Mouse (Mus musculus) ES-E14 (cell line): ENCODE measurements around the gene Tgfbr3. TPM values are rescaled to one million over a fixed set of nuclear protein-coding genes. Genes with fewer than 3 reads are reported as not detected.

ENCODE experiments used
- DNase-seq: peaks from one replicate; pipeline ENCODE4 v3.0.0-alpha.2; 2013; ENCODE audit warnings: low read depth, low spot score
- H3K27ac ChIP-seq: 2 replicates; pipeline ENCODE4 v1.5.1; 2012; ENCODE audit warnings: low read depth, mild to moderate bottlenecking, low read length, moderate library complexity, mixed read lengths; ENCODE audit not compliant: poor library complexity, insufficient read depth, severe bottlenecking
- H3K36me3 ChIP-seq: 2 replicates; pipeline ENCODE4 v1.6.1; 2012; ENCODE audit warnings: mild to moderate bottlenecking, low read length, moderate library complexity, mixed read lengths; ENCODE audit not compliant: control insufficient read depth, poor library complexity, insufficient read depth, severe bottlenecking
- H3K4me1 ChIP-seq, 2 experiments: fragments of 150-350 bp in 1 of 2; sonication (generic) in 1 of 2; 2 replicates each; pipeline ENCODE4 v1.6.1; 2012; ENCODE audit warnings: low read length in 2 of 2, mild to moderate bottlenecking in 1 of 2, mixed read lengths in 1 of 2; ENCODE audit not compliant: control insufficient read depth in 2 of 2, insufficient read depth in 2 of 2, poor library complexity in 1 of 2
- H3K4me3 ChIP-seq, 2 experiments: fragments of 150-350 bp in 1 of 2; sonication (generic) in 1 of 2; 2 replicates each; pipeline ENCODE4 v1.5.1; 2012; ENCODE audit warnings: low read length in 2 of 2, low read depth in 1 of 2, mild to moderate bottlenecking in 1 of 2, mixed read lengths in 1 of 2; ENCODE audit not compliant: insufficient read depth in 1 of 2, poor library complexity in 1 of 2, severe bottlenecking in 1 of 2
- H3K9ac ChIP-seq: 2 replicates; pipeline ENCODE4 v1.6.1; 2012; ENCODE audit warnings: low read depth, mild to moderate bottlenecking, low read length, mixed read lengths; ENCODE audit not compliant: poor library complexity, insufficient read depth, severe bottlenecking
- H3K9me3 ChIP-seq: fragments of 150-350 bp; sonication (generic); 2 replicates; pipeline ENCODE4 v1.6.1; 2012; ENCODE audit warnings: low read depth, mild to moderate bottlenecking, low read length; ENCODE audit not compliant: control insufficient read depth, insufficient read depth
- CHD2 ChIP-seq: IDR thresholded peaks from 2 replicates; pipeline ENCODE4 v1.6.1; 2014; ENCODE audit warnings: mild to moderate bottlenecking, low read depth, low read length, inconsistent platforms
- HCFC1 ChIP-seq: IDR thresholded peaks from 2 replicates; pipeline ENCODE4 v1.6.1; 2012; ENCODE audit warnings: low read length, inconsistent platforms, borderline replicate concordance; ENCODE audit not compliant: insufficient read depth
- MAFK ChIP-seq: IDR thresholded peaks from 2 replicates; pipeline ENCODE4 v1.6.1; 2014; ENCODE audit warnings: mild to moderate bottlenecking, low read depth, low read length, inconsistent platforms; ENCODE audit not compliant: insufficient read depth
- ZC3H11A ChIP-seq: IDR thresholded peaks from 2 replicates; pipeline ENCODE4 v1.6.1; 2012; ENCODE audit warnings: low read depth, mild to moderate bottlenecking, inconsistent platforms, low read length, borderline replicate concordance
- ZNF384 ChIP-seq: IDR thresholded peaks from 2 replicates; pipeline ENCODE4 v1.6.1; 2012; ENCODE audit warnings: low read depth, low read length, inconsistent platforms
- in situ Hi-C, 2 experiments: fragments of 600-800 bp; cut with MboI; formaldehyde crosslinking; loops; one replicate each; pipeline ENCODE4 v1.15.1; 2025; ENCODE audit warnings: low sequenced_read_pairs in 2 of 2, inconsistent platforms in 1 of 2; ENCODE audit not compliant: unreplicated experiment in 2 of 2
- total RNA-seq: library from RNA; depleted of rRNA; stranded (reverse); fragments of 300-350 nt; gene quantifications from 2 replicates; pipeline ENCODE4 v1.2.3, GENCODE M21; 2012

The Tgfbr3 gene
- total RNA-seq, 1 experiment: 3.1 TPM

- Histone ChIP-seq H3K9me3 (no peaks in the 10 kb centered on the region), H3K4me3 (no peak overlapping the region), H3K9ac (no peak overlapping the region), H3K27ac (no peak overlapping the region), H3K4me1 (no peaks in the 10 kb centered on the region), H3K36me3 (no peaks in the 10 kb centered on the region)
- in situ Hi-C loops: loop anchor here (25.0 kb wide), 2 partner anchors 295 to 445 kb away; no protein-coding TSS in a partner anchor
- TF ChIP-seq ZNF384 (no peak), HCFC1 (no peak), CHD2 (no peak), MAFK (no peak), ZC3H11A (no peak)
- DNase-seq: no peak
Measured at GRCm38 (mm10) chr5:107307432-107307831, 18.0 kb upstream of the Tgfbr3 start.

- Histone ChIP-seq H3K9ac (no peak overlapping the region), H3K4me3 (no peak overlapping the region), H3K36me3 (no peaks in the 10 kb centered on the region), H3K4me1 (no peaks in the 10 kb centered on the region), H3K27ac (no peak overlapping the region), H3K9me3 (no peaks in the 10 kb centered on the region)
- in situ Hi-C loops: loop anchor here (25.0 kb wide), 2 partner anchors 292 to 442 kb away; no protein-coding TSS in a partner anchor
- TF ChIP-seq CHD2 (no peak), ZC3H11A (no peak), MAFK (no peak), ZNF384 (no peak), HCFC1 (no peak)
- DNase-seq: no peak
Measured at GRCm38 (mm10) chr5:107304117-107304825, 14.8 kb upstream of the Tgfbr3 start.

- in situ Hi-C loops: loop anchor here (25.0 kb wide), 2 partner anchors 291 to 441 kb away; no protein-coding TSS in a partner anchor
- no peak for TF ChIP-seq CHD2
- no peak for TF ChIP-seq ZNF384
- TF ChIP-seq HCFC1: no peak
- peak; percentile 84 for TF ChIP-seq MAFK
- no peak for TF ChIP-seq ZC3H11A
- H3K36me3 ChIP-seq: no peaks in the 10 kb centered on the region
- DNase-seq: no peak
- H3K9ac ChIP-seq: no peak overlapping the region
- no peak overlapping the region for H3K4me3 ChIP-seq
- no peak overlapping the region for H3K27ac ChIP-seq
- H3K9me3 ChIP-seq: no peaks in the 10 kb centered on the region
- H3K4me1 ChIP-seq: no peaks in the 10 kb centered on the region
Measured at GRCm38 (mm10) chr5:107303350-107303861, 14.0 kb upstream of the Tgfbr3 start.

GRCm38 (mm10) chr5:107298854-107299253, 9.4 kb upstream of the Tgfbr3 start:
- H3K4me1 ChIP-seq: peaks cover 0 to 3% of the 10 kb centered on the region in 2 experiments; a peak in 1 of 4 replicates
- H3K36me3 ChIP-seq: no peaks in the 10 kb centered on the region
- no peak for TF ChIP-seq CHD2
- no peak for TF ChIP-seq ZNF384
- TF ChIP-seq MAFK: no peak
- no peak for TF ChIP-seq ZC3H11A
- no peak for TF ChIP-seq HCFC1
- H3K9ac ChIP-seq: no peak overlapping the region
- H3K4me3 ChIP-seq: no peak overlapping the region
- no peak for DNase-seq
- H3K9me3 ChIP-seq: no peaks in the 10 kb centered on the region
- in situ Hi-C loops: loop anchor here in 1 of 2 experiments (25.0 kb wide), 1 partner anchor 837 kb away; the partner anchor contains the start of gene Barhl2
- no peak overlapping the region for H3K27ac ChIP-seq
